Mouse (Mus musculus) embryonic facial prominence, embryonic 12.5 days (tissue): ENCODE results near the gene Cox17. TPM values are rescaled to one million over a fixed set of nuclear protein-coding genes. Genes with fewer than 3 reads are reported as not detected.

Experiments
- ATAC-seq: fragments of 200-750 bp; cut with Nextera tagmentation; 2 replicates; pipeline ENCODE4 v1.8.0; 2017; ENCODE audit not compliant: insufficient number of reproducible peaks, insufficient read depth, low FRiP score, low TSS enrichment
- H3K27ac ChIP-seq: fragments of 300-500 bp; sonication (generic); 2 replicates; pipeline ENCODE4 v1.5.1; 2016; ENCODE audit warnings: mild to moderate bottlenecking
- H3K27me3 ChIP-seq: fragments of 300-500 bp; sonication (generic); 2 replicates; pipeline ENCODE4 v1.6.1; 2016; ENCODE audit warnings: mild to moderate bottlenecking, moderate library complexity
- H3K36me3 ChIP-seq: fragments of 300-500 bp; sonication (generic); 2 replicates; pipeline ENCODE4 v1.6.1; 2016; ENCODE audit warnings: mild to moderate bottlenecking
- H3K4me1 ChIP-seq: fragments of 300-500 bp; sonication (generic); 2 replicates; pipeline ENCODE4 v1.6.1; 2016
- H3K4me2 ChIP-seq: fragments of 300-500 bp; sonication (generic); replicated peaks from 2 replicates; pipeline ENCODE4 v1.6.1; 2016; ENCODE audit warnings: mild to moderate bottlenecking, moderate library complexity
- H3K4me3 ChIP-seq: fragments of 300-500 bp; sonication (generic); 2 replicates; pipeline ENCODE4 v1.5.1; 2016; ENCODE audit warnings: mild to moderate bottlenecking
- H3K9ac ChIP-seq: fragments of 300-500 bp; sonication (generic); 2 replicates; pipeline ENCODE4 v1.6.1; 2016; ENCODE audit warnings: mild to moderate bottlenecking, moderate library complexity
- H3K9me3 ChIP-seq: fragments of 300-500 bp; sonication (generic); 2 replicates; pipeline ENCODE4 v1.6.1; 2016; ENCODE audit warnings: mild to moderate bottlenecking, moderate library complexity
- WGBS: fragments of 180-500 bp; shearing (Covaris S2); methylation state at CpG from one replicate; pipeline ENCODE4 v1.1.7; 2016; 5-methylcytosine and 5-hydroxymethylcytosine counted together
- polyA plus RNA-seq: library from polyadenylated mRNA; unstranded; fragments of >200 nt; fragmentation: Nextera tagmentation; extraction: Ambion mirVana; gene quantifications from 2 replicates; pipeline ENCODE4 v1.2.1, GENCODE M21; 2016

The Cox17 gene
- polyA plus RNA-seq, 1 experiment from 2014 or later: 111 TPM

DNA sequence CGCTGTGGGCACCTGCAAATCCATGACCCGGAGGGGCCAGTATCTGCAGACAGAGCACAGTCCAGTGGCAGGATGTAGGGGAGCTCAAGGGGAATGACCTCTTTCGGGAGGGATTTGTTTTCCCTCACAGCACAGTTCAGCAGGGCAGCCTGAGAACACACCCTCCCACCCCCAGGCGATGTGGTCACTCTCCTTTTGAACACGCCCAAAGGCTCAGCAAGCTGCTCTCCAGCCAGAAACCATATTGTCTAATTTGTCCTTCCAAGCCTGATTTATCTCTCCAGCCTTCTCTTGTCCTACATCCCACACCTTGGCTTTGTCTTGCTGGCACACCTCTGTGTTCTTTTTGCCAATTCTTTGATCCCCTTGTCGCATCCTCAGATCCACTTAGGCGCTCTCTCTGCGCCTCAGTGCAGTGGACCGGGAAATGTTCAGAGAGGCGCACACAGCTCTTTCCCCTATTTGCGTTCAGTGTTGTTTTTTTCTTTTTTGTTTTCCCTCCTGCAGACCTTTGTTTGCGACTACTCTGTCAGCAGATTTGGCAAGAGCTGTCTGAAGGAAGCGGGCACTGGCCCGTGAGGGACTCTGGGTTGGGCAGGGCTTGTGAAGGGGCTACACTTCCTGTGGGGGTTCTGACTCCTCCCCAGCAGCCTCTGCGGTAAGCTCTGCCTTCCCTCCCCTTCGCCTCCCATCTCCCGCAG lies 52.9 kb downstream of the Cox17 start:
- Histone ChIP-seq H3K27ac (peak overlapping the region; percentile 75), H3K4me2 (peak overlapping the region; percentile 49), H3K36me3 (no peaks in the 10 kb centered on the region), H3K4me3 (peak overlapping the region; percentile 25), H3K9ac (peak overlapping the region; percentile 44; the same call in 1 of the 2 replicates), H3K9me3 (no peaks in the 10 kb centered on the region), H3K27me3 (no peaks in the 10 kb centered on the region), H3K4me1 (peaks cover 18% of the 10 kb centered on the region)
- 11% methylated on average over 17 of the region's 17 CpGs for WGBS
- peak; percentile 85 for ATAC-seq

- 73% methylated on average over 9 of the region's 9 CpGs for WGBS
- ATAC-seq: no peak
- Histone ChIP-seq H3K27me3 (no peaks in the 10 kb centered on the region), H3K4me1 (peaks cover 18% of the 10 kb centered on the region), H3K4me2 (peak overlapping the region; percentile 49), H3K36me3 (no peaks in the 10 kb centered on the region), H3K4me3 (no peak overlapping the region; the same call in 1 of the 2 replicates), H3K9me3 (no peaks in the 10 kb centered on the region), H3K27ac (0 out of 2 replicates have a peak overlapping the region, but pooled peaks have one; percentile 75), H3K9ac (peak overlapping the region; percentile 44; the same call in 1 of the 2 replicates)
Observed at GRCm38 (mm10) chr16:38400311-38400960, 53.6 kb downstream of the Cox17 start.

GRCm38 (mm10) chr16:38401468-38401867 lies 54.7 kb downstream of the Cox17 start:
- Histone ChIP-seq H3K4me3 (no peak overlapping the region), H3K9me3 (no peaks in the 10 kb centered on the region), H3K9ac (no peak overlapping the region), H3K27me3 (no peaks in the 10 kb centered on the region), H3K4me2 (no peak overlapping the region), H3K36me3 (no peaks in the 10 kb centered on the region), H3K4me1 (peaks cover 15% of the 10 kb centered on the region), H3K27ac (no peak overlapping the region)
- ATAC-seq: no peak
- 82% methylated on average over 6 of the region's 6 CpGs for WGBS

Other genes starting within 250 kb of the Cox17 start
- gene Nr1i2, start 52.2 kb upstream of the Cox17 start, polyA plus RNA-seq: not detected in 2 replicates
- 0.08 and 0.32 TPM in 2 replicates for gene Maats1, start 4.8 kb upstream of the Cox17 start, polyA plus RNA-seq
- gene Gm21987, start within 50 bp of the Cox17 start, polyA plus RNA-seq: not detected in 2 replicates
- 1.4 and 1.9 TPM in 2 replicates for gene Popdc2, start 15.2 kb downstream of the Cox17 start, polyA plus RNA-seq
- gene Pla1a, start 86.2 kb downstream of the Cox17 start, polyA plus RNA-seq: 0.14 and 0.19 TPM in 2 replicates
- gene Adprh, start 105.7 kb downstream of the Cox17 start, polyA plus RNA-seq: 144 and 151 TPM in 2 replicates
- gene Cd80, start 108.6 kb downstream of the Cox17 start, polyA plus RNA-seq: 0.51 and 0.53 TPM in 2 replicates
- 29.2 and 31.0 TPM in 2 replicates for gene Timmdc1, start 175.7 kb downstream of the Cox17 start, polyA plus RNA-seq
- gene Poglut1, start 203.3 kb downstream of the Cox17 start, polyA plus RNA-seq: 78.8 and 84.8 TPM in 2 replicates
- gene Tmem39a, start 211.7 kb downstream of the Cox17 start, polyA plus RNA-seq: 119 and 131 TPM in 2 replicates